Mouse (Mus musculus) E14TG2a.4 (cell line): ENCODE results near the gene Trappc12.

Experiments
- CTCF ChIP-seq: conservative IDR thresholded peaks from 2 replicates; pipeline ENCODE4 v1.5.1; 2014; ENCODE audit warnings: low read length
- NANOG ChIP-seq: IDR thresholded peaks from 2 replicates; pipeline ENCODE4 v1.6.1; 2014; ENCODE audit warnings: borderline replicate concordance, low read length, mixed read lengths

- TF ChIP-seq CTCF (no peak), NANOG (no peak)
Observed at GRCm38 (mm10) chr12:28735293-28735692, 15.0 kb downstream of the Trappc12 start.
